Mouse (Mus musculus): ENCODE data around the gene Atxn2. TPM values are rescaled to one million over a fixed set of nuclear protein-coding genes. Genes with fewer than 3 reads are reported as not detected.

The Atxn2 gene
- polyA plus RNA-seq, 1 experiment from 2014 or later: 70.5 TPM

GRCm38 (mm10) chr5:121819559-121819958 is 108.4 kb downstream of the Atxn2 start:
- Histone ChIP-seq H3K27ac (no peak overlapping the region), H3K4me1 (0 out of 2 replicates have a peak, but pooled peaks cover 3% of the 10 kb centered on the region), H3K27me3 (replicated peaks) (no peaks in the 10 kb centered on the region), H3K9me3 (no peaks in the 10 kb centered on the region), H3K9ac (no peak overlapping the region), H3K4me3 (replicated peaks) (no peak overlapping the region), H3K4me2 (no peak overlapping the region), H3K36me3 (peaks cover 44% of the 10 kb centered on the region)
- 85% methylated on average over 5 of the region's 5 CpGs for WGBS
- ATAC-seq (ENCODE audit: insufficient read depth, low FRiP score, low read depth): no peak

GRCm38 (mm10) chr5:121820161-121820560 is 109.0 kb downstream of the Atxn2 start:
- Histone ChIP-seq H3K4me1 (0 out of 2 replicates have a peak, but pooled peaks cover 3% of the 10 kb centered on the region), H3K9me3 (no peaks in the 10 kb centered on the region), H3K27ac (no peak overlapping the region), H3K4me2 (no peak overlapping the region), H3K27me3 (replicated peaks) (no peaks in the 10 kb centered on the region), H3K9ac (no peak overlapping the region), H3K4me3 (replicated peaks) (no peak overlapping the region), H3K36me3 (peaks cover 44% of the 10 kb centered on the region)
- 67% methylated on average over 2 of the region's 2 CpGs for WGBS
- no peak for ATAC-seq (ENCODE audit: insufficient read depth, low FRiP score, low read depth)

GRCm38 (mm10) chr5:121820657-121821056 is 109.5 kb downstream of the Atxn2 start:
- 0 out of 2 replicates have a peak, but pooled peaks cover 3% of the 10 kb centered on the region for H3K4me1 ChIP-seq
- H3K36me3 ChIP-seq: peaks cover 40% of the 10 kb centered on the region
- no peak overlapping the region for H3K4me2 ChIP-seq
- no peak overlapping the region for H3K9ac ChIP-seq
- no peaks in the 10 kb centered on the region for H3K9me3 ChIP-seq
- H3K4me3 ChIP-seq (replicated peaks): no peak overlapping the region
- WGBS: 73% methylated on average over 3 of the region's 3 CpGs
- H3K27me3 ChIP-seq (replicated peaks): no peaks in the 10 kb centered on the region
- no peak for ATAC-seq (ENCODE audit: insufficient read depth, low FRiP score, low read depth)
- H3K27ac ChIP-seq: no peak overlapping the region

- WGBS: 80% methylated on average over 5 of the region's 5 CpGs
- Histone ChIP-seq H3K9ac (no peak overlapping the region), H3K4me2 (no peak overlapping the region), H3K4me3 (replicated peaks) (no peak overlapping the region), H3K27ac (no peak overlapping the region), H3K9me3 (no peaks in the 10 kb centered on the region), H3K27me3 (replicated peaks) (no peaks in the 10 kb centered on the region), H3K4me1 (0 out of 2 replicates have a peak, but pooled peaks cover 3% of the 10 kb centered on the region), H3K36me3 (peaks cover 36% of the 10 kb centered on the region)
- no peak for ATAC-seq (ENCODE audit: insufficient read depth, low FRiP score, low read depth)
Measured at GRCm38 (mm10) chr5:121821116-121821515, 110.0 kb downstream of the Atxn2 start.

- 0 out of 2 replicates have a peak, but pooled peaks cover 3% of the 10 kb centered on the region for H3K4me1 ChIP-seq
- no peak overlapping the region for H3K27ac ChIP-seq
- H3K9me3 ChIP-seq: no peaks in the 10 kb centered on the region
- no peaks in the 10 kb centered on the region for H3K27me3 ChIP-seq (replicated peaks)
- H3K4me3 ChIP-seq (replicated peaks): no peak overlapping the region
- no peak for ATAC-seq (ENCODE audit: insufficient read depth, low FRiP score, low read depth)
- H3K4me2 ChIP-seq: no peak overlapping the region
- no peak overlapping the region for H3K9ac ChIP-seq
- peaks cover 32% of the 10 kb centered on the region for H3K36me3 ChIP-seq
- 71% methylated on average over 5 of the region's 5 CpGs for WGBS
Measured at GRCm38 (mm10) chr5:121821552-121821951, 110.4 kb downstream of the Atxn2 start.

GRCm38 (mm10) chr5:121822786-121823505 is 111.8 kb downstream of the Atxn2 start:
- Histone ChIP-seq H3K9me3 (no peaks in the 10 kb centered on the region), H3K36me3 (peaks cover 25% of the 10 kb centered on the region), H3K27ac (no peak overlapping the region), H3K4me1 (0 out of 2 replicates have a peak, but pooled peaks cover 3% of the 10 kb centered on the region), H3K9ac (no peak overlapping the region), H3K4me2 (no peak overlapping the region), H3K27me3 (replicated peaks) (no peaks in the 10 kb centered on the region), H3K4me3 (replicated peaks) (no peak overlapping the region)
- no peak for ATAC-seq (ENCODE audit: insufficient read depth, low FRiP score, low read depth)
- WGBS: 81% methylated on average over 7 of the region's 7 CpGs

GRCm38 (mm10) chr5:121823668-121824067 is 112.5 kb downstream of the Atxn2 start:
- Histone ChIP-seq H3K27ac (no peak overlapping the region), H3K27me3 (replicated peaks) (no peaks in the 10 kb centered on the region), H3K4me1 (peaks cover 8% of the 10 kb centered on the region; the same call in 1 of the 2 replicates), H3K9ac (no peak overlapping the region), H3K36me3 (peaks cover 20% of the 10 kb centered on the region), H3K9me3 (no peaks in the 10 kb centered on the region), H3K4me2 (no peak overlapping the region), H3K4me3 (replicated peaks) (no peak overlapping the region)
- ATAC-seq (ENCODE audit: insufficient read depth, low FRiP score, low read depth): no peak
- WGBS: 92% methylated on average over 1 of the region's 1 CpGs

- peaks cover 12% of the 10 kb centered on the region; the same call in 1 of the 2 replicates for H3K4me1 ChIP-seq
- H3K27me3 ChIP-seq (replicated peaks): no peaks in the 10 kb centered on the region
- no peak overlapping the region for H3K4me3 ChIP-seq (replicated peaks)
- H3K27ac ChIP-seq: peak overlapping the region; percentile 40; the same call in 1 of the 2 replicates
- no peak overlapping the region for H3K4me2 ChIP-seq
- no peak overlapping the region for H3K9ac ChIP-seq
- 65% methylated on average over 4 of the region's 4 CpGs for WGBS
- H3K36me3 ChIP-seq: peaks cover 15% of the 10 kb centered on the region; the same call in 1 of the 2 replicates
- no peak for ATAC-seq (ENCODE audit: insufficient read depth, low FRiP score, low read depth)
- H3K9me3 ChIP-seq: no peaks in the 10 kb centered on the region
Measured at GRCm38 (mm10) chr5:121824121-121824520, 113.0 kb downstream of the Atxn2 start.

GRCm38 (mm10) chr5:121825606-121826005 is 114.5 kb downstream of the Atxn2 start:
- H3K4me1 ChIP-seq: peaks cover 19% of the 10 kb centered on the region; the same call in 1 of the 2 replicates
- H3K4me3 ChIP-seq (replicated peaks): no peak overlapping the region
- H3K9ac ChIP-seq: no peak overlapping the region
- 89% methylated on average over 3 of the region's 3 CpGs for WGBS
- no peak for ATAC-seq (ENCODE audit: insufficient read depth, low FRiP score, low read depth)
- no peaks in the 10 kb centered on the region for H3K27me3 ChIP-seq (replicated peaks)
- H3K9me3 ChIP-seq: no peaks in the 10 kb centered on the region
- no peak overlapping the region for H3K27ac ChIP-seq
- H3K4me2 ChIP-seq: no peak overlapping the region
- peaks cover 14% of the 10 kb centered on the region; the same call in 1 of the 2 replicates for H3K36me3 ChIP-seq

- Histone ChIP-seq H3K36me3 (peaks cover 14% of the 10 kb centered on the region; the same call in 1 of the 2 replicates), H3K27me3 (replicated peaks) (no peaks in the 10 kb centered on the region), H3K9me3 (no peaks in the 10 kb centered on the region), H3K4me3 (replicated peaks) (no peak overlapping the region), H3K4me2 (no peak overlapping the region), H3K27ac (no peak overlapping the region), H3K4me1 (peaks cover 25% of the 10 kb centered on the region), H3K9ac (no peak overlapping the region)
- WGBS: 81% methylated on average over 4 of the region's 4 CpGs
- no peak for ATAC-seq (ENCODE audit: insufficient read depth, low FRiP score, low read depth)
Measured at GRCm38 (mm10) chr5:121827876-121828275, 116.7 kb downstream of the Atxn2 start.

GRCm38 (mm10) chr5:121828491-121829432 is 117.6 kb downstream of the Atxn2 start:
- no peaks in the 10 kb centered on the region for H3K27me3 ChIP-seq (replicated peaks)
- peak overlapping the region; percentile 35 for H3K4me3 ChIP-seq (replicated peaks)
- peaks cover 33% of the 10 kb centered on the region for H3K4me1 ChIP-seq
- no peak for ATAC-seq (ENCODE audit: insufficient read depth, low FRiP score, low read depth)
- H3K4me2 ChIP-seq: peak overlapping the region; percentile 73
- no peaks in the 10 kb centered on the region for H3K9me3 ChIP-seq
- H3K36me3 ChIP-seq: peaks cover 14% of the 10 kb centered on the region; the same call in 1 of the 2 replicates
- no peak overlapping the region for H3K9ac ChIP-seq
- 21% methylated on average over 82 of the region's 82 CpGs for WGBS
- H3K27ac ChIP-seq: no peak overlapping the region

Data from stomach, embryonic 15.5 days (tissue).